ENCODE assay signal across 33 mouse cellular contexts in genomic region chr10:116923651-116924495, GRCm38 (mm10). TPM values are rescaled to one million over a fixed set of nuclear protein-coding genes. Genes with fewer than 3 reads are reported as not detected.
A peak's percentile ranks its signal among the peaks of the same experiment; 100 is the strongest.
DNase-seq lines count a peak whose midpoint lies in the region; ATAC-seq and TF ChIP-seq lines count a peak whose summit lies in the region.
"Had no signal": no experiment of that assay in that cellular context is flagged by ENCODE, and none has a peak within 500 bp of the region (broad histone marks: within the 10 kb centered on the region; RNA-seq: fewer than 3 reads in every experiment).

No protein-coding gene starts in this region.

- peak; percentile 81 for DNase-seq in heart, adult 11 months
- DNase-seq in heart, adult 2 months, result no peak
- peak; percentile 42 for DNase-seq in T-cell, adult 2 months (ENCODE audit: low spot score)
- no peak for DNase-seq in layer of hippocampus, adult 11-12 months (ENCODE audit: low spot score)
- no peak for DNase-seq in urinary bladder, postnatal 25 days (ENCODE audit: low spot score)
- no peak for DNase-seq in kidney, postnatal 14 days
- DNase-seq: adrenal gland, adult 8-10 months; cerebellum, adult 9-10 months; gastrocnemius, postnatal 14 days; kidney, adult 9 months; kidney, postnatal 25 days; layer of hippocampus, postnatal 36 days; lung, adult 2 months; lung, postnatal 14 days; thymus, postnatal 36 days had no signal

- no peaks in the 10 kb centered on the region for H3K79me2 ChIP-seq in heart, adult 2 months (replicated peaks; ENCODE audit: control insufficient read depth, insufficient read depth, low read length)

- TF ChIP-seq EP300 in heart, adult 2 months (IDR thresholded peaks at IDR 0.05; ENCODE audit: insufficient read depth, low read depth, low read length), result no peak

- H3K36me3 ChIP-seq in heart, adult 2 months (ENCODE audit: control insufficient read depth, insufficient read depth, low read length), result no peaks in the 10 kb centered on the region
- H3K36me3 ChIP-seq: stomach, embryonic 15.5 days had no signal

- intact Hi-C loops in heart, adult 2 months (cut with DNase I), result no loop called here

- no peak overlapping the region for H3K27ac ChIP-seq in heart, adult 2 months
- H3K27ac ChIP-seq: embryonic facial prominence, embryonic 15.5 days; hindbrain, embryonic 12.5 days; limb, embryonic 12.5 days; midbrain, embryonic 10.5 days; stomach, embryonic 15.5 days had no signal

- 91% methylated on average over 19 of the region's 19 CpGs for WGBS in heart, adult 2 months

- H3K4me1 ChIP-seq in heart, adult 2 months (ENCODE audit: control insufficient read depth, insufficient read depth, low read length), result no peaks in the 10 kb centered on the region
- H3K4me1 ChIP-seq: embryonic facial prominence, embryonic 15.5 days; hindbrain, embryonic 12.5 days; limb, embryonic 12.5 days; midbrain, embryonic 10.5 days; stomach, embryonic 15.5 days had no signal

- peak; percentile 26 for ATAC-seq in CD4-positive, CD25-positive, alpha-beta regulatory T cell, adult 4 months
- peak; percentile 68 for ATAC-seq in megakaryocyte, adult 5-6 weeks (ENCODE audit: poor library complexity, severe bottlenecking)
- ATAC-seq: forebrain, embryonic 14.5 days; inflammation-experienced regulatory T-cells, adult 6 months; midbrain, embryonic 16.5 days had no signal

- no peak for TF ChIP-seq CTCF in heart, adult 2 months (IDR thresholded peaks at IDR 0.05)

- no peaks in the 10 kb centered on the region for H3K27me3 ChIP-seq in heart, adult 2 months (ENCODE audit: control insufficient read depth, insufficient read depth, low read length)
- H3K27me3 ChIP-seq: embryonic facial prominence, embryonic 15.5 days; hindbrain, embryonic 12.5 days; limb, embryonic 12.5 days; stomach, embryonic 15.5 days had no signal

- TF ChIP-seq POLR2A in heart, adult 2 months (IDR thresholded peaks at IDR 0.05; ENCODE audit: insufficient read depth, low read depth, low read length), result no peak

- no peak overlapping the region for H3K4me3 ChIP-seq in heart, adult 2 months
- H3K4me3 ChIP-seq: embryonic facial prominence, embryonic 15.5 days; hindbrain, embryonic 12.5 days; limb, embryonic 12.5 days; midbrain, embryonic 10.5 days; myocyte; stomach, embryonic 15.5 days had no signal

- no peak overlapping the region for H3K9ac ChIP-seq in heart, adult 2 months (ENCODE audit: low read depth, low read length)
- H3K9ac ChIP-seq: embryonic facial prominence, embryonic 15.5 days; hindbrain, embryonic 12.5 days; limb, embryonic 12.5 days; stomach, embryonic 15.5 days had no signal

RNA-seq across cellular contexts. Expression of gene Rab3ip, which starts 26.7 kb away (rescaled TPM):
- total RNA-seq in heart, adult 2 months (2021), result 100 to 1,000 TPM in 1 of 2 experiments, 10 to 100 TPM in 1; 80.3 to 100 TPM
- polyA plus RNA-seq in heart, adult 2 months (2012; rRNA removed), result 168 and 181 TPM in 2 replicates
- 10 to 100 TPM; 12.1 to 15.9 TPM for polyA plus RNA-seq in CD4-positive, CD25-positive, alpha-beta regulatory T cell, adult 4 months (2017; shearing (Covaris generic))
- total RNA-seq in megakaryocyte, adult 5-6 weeks (2015), result 5.6 and 6.0 TPM in 2 replicates
- 8.2 and 14.5 TPM in 2 replicates for total RNA-seq in megakaryocyte, adult 5-6 weeks (2017)

RNA-seq across cellular contexts. Expression of gene Myrfl, which starts 27.2 kb away (rescaled TPM):
- 1 to 10 TPM; 1.4 to 1.6 TPM for total RNA-seq in heart, adult 2 months (2021)
- 0.31 and 0.76 TPM in 2 replicates for polyA plus RNA-seq in heart, adult 2 months (2012; rRNA removed)
- under 1 TPM in 1 of 2 experiments, not detected in 1; 0.09 TPM for polyA plus RNA-seq in CD4-positive, CD25-positive, alpha-beta regulatory T cell, adult 4 months (2017; shearing (Covaris generic))
- total RNA-seq in megakaryocyte, adult 5-6 weeks (2015), result 0.09 TPM in 1 of 2 replicates, not detected in the other
- total RNA-seq in megakaryocyte, adult 5-6 weeks (2017), result not detected in 2 replicates
- polyA plus RNA-seq: inflammation-experienced regulatory T-cells, adult 6 months; lung, adult 2 months had no signal

RNA-seq across cellular contexts. Expression of gene Gm10271, which starts 48.5 kb away (rescaled TPM):
- total RNA-seq in heart, adult 2 months (2021), result not detected
- not detected in 2 replicates for polyA plus RNA-seq in heart, adult 2 months (2012; rRNA removed)
- polyA plus RNA-seq in CD4-positive, CD25-positive, alpha-beta regulatory T cell, adult 4 months (2017; shearing (Covaris generic)), result not detected
- not detected in 2 replicates for total RNA-seq in megakaryocyte, adult 5-6 weeks (2015)
- total RNA-seq in megakaryocyte, adult 5-6 weeks (2017), result not detected in 2 replicates
- total RNA-seq: adrenal gland, adult 8-10 months; gastrocnemius, postnatal 14 days; heart, adult 8-10 months; heart, postnatal 25 days; layer of hippocampus, adult 8-10 months; layer of hippocampus, postnatal 36 days; left cerebral cortex, postnatal 10 days had no signal
- polyA plus RNA-seq: embryonic facial prominence, embryonic 15.5 days; forebrain, embryonic 14.5 days; heart, embryonic 14.5 days; hindbrain, embryonic 12.5 days; inflammation-experienced regulatory T-cells, adult 6 months; limb, embryonic 12.5 days; liver, embryonic 11.5 days; lung, adult 2 months; midbrain, embryonic 10.5 days; midbrain, embryonic 16.5 days; myocyte; neural tube, embryonic 14.5 days; stomach, embryonic 15.5 days had no signal

Comparison
In these comparisons a context has a peak if more than half of its experiments do, and no peak if none do; other contexts are left out.
1. DNase-seq: peak in heart, adult 11 months (single experiment) and T-cell, adult 2 months (single experiment); none in heart, adult 2 months (0 of 2), layer of hippocampus, adult 11-12 months (single experiment), urinary bladder, postnatal 25 days (single experiment) and kidney, postnatal 14 days (single experiment).
2. RNA of gene Rab3ip, which starts 26.7 kb away (total RNA-seq): 80.3 to 100 TPM in heart, adult 2 months; 5.6 to 14.5 TPM in megakaryocyte, adult 5-6 weeks; every median in the first group is over 4 times any median in the second.